Mouse (Mus musculus) kidney, postnatal 36 days (tissue): ENCODE results near the gene 4932438A13Rik.

Source experiments
- DNase-seq, 2 experiments: peaks; one replicate each; pipeline ENCODE4 v3.0.0; 2021 to 2022; ENCODE audit warnings: mixed read lengths in 2 of 2

The 4932438A13Rik gene

DNA sequence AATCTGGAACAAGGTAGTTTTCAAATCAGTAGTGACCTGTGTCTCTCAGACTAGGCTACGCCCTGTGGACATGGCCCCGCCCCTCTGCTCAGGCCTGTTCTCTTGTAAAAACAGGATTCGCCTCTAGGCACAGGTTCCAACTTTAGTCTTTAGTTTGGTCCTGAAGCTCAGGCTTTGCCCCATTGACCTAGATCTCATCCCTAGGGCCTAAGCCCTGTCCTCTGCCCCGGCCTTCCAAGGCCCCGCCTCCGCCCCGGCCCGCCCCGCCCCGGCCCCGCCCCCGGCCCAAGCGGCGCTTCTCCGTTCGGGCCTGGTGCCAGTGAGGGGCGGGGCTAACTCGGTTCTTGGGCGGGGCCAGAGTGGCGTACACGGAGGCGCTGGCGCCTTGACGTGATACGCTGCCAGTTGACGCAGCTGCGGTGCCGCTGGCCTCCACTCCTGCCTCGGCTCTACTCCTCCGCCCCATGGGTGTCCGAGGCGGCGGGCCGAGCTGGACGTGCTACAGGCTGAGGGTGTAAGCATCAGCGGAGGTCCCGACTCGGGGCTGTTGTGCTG is at the start of gene 4932438A13Rik:
Gene 4932438A13Rik (plus strand): TSS at position 384 of the 555 bp plus-strand sequence.
- DNase-seq = peak; percentile 97 to 100

DNA sequence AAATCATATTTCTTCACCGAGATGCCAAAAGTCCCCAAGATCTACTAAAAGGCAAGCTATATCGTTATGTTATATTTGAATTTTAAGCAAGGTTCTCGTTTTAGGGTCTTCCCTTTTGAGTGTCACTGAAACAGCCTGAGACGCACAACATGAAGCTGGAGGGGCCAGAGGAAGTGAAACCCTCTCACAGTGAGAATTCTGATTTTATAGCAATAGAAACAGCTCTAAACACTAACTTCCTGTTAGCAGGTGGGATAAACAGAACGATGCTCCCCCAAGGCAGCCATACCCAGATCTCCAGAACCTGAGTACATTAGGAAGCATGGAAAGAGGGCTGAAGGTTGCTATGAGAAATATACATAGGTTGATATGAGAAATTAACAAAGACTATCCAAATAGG is 46.3 kb upstream of the 4932438A13Rik start:
- DNase-seq = no peak

DNA sequence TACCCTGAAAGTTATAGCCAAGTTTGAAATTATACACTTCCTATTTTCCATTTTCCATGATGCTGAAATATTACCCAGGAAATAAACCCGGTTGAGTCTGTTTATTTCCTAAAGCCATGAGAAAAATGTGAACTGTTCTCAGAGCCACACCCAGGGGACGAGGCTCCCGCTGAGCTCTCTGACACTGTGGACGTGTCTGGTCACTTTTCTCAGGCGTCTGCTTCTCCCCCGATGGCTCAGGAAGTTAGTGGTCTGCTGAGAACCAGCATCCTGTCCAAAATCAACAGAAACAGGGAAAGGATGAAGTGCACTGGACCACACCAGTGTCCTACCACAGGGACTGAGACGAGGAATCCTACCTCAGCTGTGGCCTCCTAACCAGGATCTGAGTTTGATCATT is 43.5 kb upstream of the 4932438A13Rik start:
- peak; percentile 37 to 58 for DNase-seq

DNA sequence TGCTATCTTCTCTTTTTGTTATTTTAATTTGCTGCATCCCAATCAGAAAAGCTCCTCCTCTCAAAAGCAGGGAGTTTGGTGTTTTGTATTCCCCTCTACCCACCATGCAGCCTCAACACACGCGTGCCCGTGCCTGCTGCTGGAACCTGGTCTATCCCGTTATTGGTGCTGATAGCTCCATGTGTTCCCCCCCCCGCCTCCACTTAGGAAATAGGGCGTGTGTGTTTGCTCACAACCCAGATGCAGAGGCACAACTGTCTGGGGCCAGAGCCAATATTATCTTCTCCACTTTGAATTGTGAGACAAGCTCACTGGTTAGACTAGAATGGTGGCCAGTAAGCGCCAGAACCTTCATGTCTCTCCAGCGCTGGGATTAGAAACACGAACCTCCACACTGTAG is 41.9 kb upstream of the 4932438A13Rik start:
- no peak for DNase-seq

DNA sequence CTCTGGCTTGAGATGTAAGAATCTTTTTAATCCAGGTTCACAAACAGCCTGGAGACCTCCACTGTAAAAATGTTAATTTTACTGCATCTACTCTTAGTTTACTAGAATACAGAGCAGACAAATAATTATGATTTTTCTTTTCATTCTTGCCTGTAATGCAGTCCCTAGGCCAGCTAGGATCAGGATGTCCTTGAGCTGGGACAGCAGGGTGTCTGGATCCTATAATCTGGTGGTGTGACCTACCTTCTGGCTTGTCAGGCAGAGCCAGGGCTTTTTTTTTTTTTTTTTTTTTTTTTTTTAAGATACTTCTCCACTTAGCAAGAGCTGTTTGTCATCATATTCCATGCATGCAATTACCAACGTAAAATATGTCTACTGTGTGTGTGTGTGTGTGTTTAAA is 37.8 kb upstream of the 4932438A13Rik start:
- no peak for DNase-seq

DNA sequence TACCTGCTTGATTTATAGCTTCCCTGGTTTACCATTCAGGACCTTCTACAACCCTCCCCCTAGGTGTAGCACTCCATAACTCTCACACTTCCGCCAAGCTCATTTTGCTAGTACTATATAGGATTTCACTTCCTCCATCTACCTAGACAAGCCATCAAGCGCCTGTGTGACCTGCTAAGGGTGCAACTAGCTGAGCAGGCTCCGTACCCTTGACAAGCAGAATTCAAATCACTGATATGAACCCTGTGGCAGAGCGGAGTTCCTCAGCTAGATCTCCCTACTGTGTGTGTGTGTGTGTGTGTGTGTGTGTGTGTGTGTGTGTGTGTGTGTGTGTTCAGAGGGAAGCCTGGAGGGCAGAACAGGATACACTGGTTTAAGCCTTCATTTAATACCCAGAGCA is 37.4 kb upstream of the 4932438A13Rik start:
- DNase-seq = no peak

DNA sequence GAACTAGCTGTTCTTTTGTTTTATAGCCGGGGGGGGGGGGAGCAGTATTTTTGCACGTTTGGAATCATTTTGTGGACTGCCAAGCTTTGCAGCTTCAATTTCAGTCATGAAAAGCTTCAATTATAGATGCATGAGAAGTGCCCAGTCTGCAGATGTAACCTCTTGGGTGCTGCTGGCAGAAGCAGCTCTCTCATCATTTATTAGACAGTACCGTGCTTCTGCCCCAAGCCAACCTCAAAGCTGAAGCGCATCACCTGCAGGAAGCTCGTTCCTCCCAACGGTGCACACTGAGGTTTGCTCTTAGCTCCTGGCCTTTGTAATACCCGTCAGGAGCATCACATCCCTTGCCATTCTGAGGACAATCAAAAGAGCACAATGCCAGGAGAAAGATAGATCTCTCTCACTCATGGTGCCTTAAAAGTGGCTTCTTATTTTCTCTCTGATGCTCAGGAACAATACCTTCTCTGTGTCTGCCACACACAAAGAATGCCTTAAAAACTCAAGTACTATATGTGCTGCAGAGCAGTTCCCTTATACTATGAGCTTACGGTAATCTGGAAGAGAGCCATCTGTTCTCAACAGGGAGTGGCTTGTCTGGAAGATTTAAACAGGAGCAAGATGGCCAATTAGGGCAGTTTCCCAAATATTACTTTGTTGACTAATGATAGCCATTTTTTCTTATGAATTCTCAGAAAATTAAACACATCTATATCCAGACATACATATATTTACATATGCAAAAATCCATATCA is 35.5 kb upstream of the 4932438A13Rik start:
- no peak for DNase-seq

DNA sequence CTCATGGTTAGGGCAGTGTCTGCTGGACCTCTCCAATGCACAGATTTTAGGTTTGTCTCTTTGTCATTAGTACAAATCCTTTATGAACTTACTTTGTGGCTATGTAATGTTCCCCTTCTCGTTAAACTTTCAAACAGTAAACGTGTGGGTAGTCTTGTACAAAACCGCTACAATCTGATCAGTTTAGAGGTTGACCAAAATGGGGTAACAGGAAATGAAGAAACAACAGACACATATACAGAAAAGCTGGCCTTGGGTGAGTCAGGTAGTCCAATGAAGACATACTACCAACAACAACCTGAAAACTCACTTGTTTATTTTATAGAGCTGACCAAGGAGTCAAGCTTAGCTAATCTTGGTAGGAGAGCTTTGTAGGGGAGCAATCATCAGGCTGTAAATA is 32.7 kb upstream of the 4932438A13Rik start:
- no peak for DNase-seq

DNA sequence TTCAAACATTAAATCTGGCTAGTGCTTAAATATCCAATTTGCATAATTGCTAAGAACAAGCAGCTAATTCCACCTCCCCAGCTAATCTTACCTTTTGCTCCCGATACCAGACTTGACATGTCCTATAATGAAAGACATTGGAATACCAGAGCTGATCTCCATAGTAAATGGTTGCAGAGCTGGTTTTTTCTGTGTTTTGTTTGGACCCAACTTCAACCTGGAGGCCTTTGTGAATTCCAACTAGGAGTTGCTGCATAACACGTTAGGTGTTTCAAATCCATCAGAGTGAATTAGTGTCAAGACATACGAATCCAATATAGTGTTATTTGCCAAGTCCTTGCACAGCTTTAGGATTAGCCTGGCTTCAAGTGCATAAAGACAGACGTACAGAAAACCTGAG is 28.5 kb upstream of the 4932438A13Rik start:
- no peak for DNase-seq

DNA sequence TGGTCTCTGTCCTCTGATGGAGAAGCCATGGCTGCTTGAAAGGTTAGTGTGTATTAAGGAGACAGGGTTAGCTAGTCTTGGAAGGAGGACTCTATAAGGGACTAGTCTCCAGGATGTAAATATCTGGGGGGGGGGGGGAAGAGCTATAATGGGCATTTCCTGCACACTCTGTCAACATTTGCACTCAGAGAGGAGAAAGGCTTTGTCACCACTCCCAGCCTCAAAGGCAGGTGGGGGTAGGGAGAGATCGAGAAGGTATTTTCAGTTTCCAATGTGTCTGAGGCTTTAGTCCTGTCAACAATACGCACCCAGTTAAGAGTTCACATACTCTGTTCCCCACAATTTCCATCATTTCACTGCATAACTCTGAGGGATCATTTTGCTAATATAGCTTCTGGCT is 28.1 kb upstream of the 4932438A13Rik start:
- DNase-seq = no peak

DNA sequence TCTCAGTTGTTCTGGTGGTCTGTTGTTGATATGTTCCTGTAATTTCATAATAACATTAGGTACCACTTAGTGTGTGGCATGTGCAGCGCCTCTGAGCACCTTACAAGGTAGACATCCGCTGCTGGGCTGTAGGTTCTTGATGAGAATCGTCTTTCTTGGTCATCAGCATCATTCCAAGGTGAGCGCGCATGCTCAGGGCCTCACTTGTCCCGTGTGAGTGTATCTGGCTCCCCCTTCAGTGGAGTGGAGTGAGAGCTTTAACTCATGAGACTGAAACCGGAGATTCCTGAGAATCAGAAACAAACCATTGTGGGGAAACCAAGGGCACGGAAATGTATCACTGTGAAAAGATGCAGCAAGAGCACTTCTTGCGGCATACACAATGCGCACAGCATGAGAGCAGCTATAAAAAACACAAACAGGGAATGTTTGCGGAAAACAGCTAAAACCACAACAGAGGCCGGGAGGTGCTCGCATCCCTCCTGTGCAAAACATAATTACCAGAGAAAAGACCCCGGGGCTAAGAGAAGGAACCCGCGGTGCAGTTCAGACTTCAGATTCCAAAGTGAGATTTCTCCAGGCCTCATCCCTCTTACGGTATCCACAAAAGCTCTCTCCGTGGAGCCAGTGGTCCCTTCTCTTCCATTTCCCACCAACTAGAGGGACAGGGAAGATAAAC is 27.2 kb upstream of the 4932438A13Rik start:
- peak; percentile 39 to 51 for DNase-seq

DNA sequence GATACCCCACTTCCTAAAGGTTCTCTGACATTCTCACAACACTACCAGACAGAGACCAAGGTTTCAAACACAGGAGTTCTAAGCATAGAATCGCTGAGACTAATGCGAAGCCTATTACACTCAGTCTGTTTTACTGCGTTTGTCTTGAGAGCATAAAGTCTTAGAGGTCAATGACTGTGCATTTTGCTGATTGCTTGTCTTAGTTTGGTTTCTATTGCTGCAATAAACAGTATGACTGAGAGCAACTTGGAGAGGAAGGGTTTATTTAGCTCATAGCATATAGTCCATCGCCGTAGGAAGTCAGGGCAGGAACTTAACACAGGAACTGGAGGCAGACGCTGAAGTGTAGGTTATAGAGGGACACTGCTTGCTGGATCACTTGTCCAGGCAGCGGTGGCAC is 26.1 kb upstream of the 4932438A13Rik start:
- no peak for DNase-seq

DNA sequence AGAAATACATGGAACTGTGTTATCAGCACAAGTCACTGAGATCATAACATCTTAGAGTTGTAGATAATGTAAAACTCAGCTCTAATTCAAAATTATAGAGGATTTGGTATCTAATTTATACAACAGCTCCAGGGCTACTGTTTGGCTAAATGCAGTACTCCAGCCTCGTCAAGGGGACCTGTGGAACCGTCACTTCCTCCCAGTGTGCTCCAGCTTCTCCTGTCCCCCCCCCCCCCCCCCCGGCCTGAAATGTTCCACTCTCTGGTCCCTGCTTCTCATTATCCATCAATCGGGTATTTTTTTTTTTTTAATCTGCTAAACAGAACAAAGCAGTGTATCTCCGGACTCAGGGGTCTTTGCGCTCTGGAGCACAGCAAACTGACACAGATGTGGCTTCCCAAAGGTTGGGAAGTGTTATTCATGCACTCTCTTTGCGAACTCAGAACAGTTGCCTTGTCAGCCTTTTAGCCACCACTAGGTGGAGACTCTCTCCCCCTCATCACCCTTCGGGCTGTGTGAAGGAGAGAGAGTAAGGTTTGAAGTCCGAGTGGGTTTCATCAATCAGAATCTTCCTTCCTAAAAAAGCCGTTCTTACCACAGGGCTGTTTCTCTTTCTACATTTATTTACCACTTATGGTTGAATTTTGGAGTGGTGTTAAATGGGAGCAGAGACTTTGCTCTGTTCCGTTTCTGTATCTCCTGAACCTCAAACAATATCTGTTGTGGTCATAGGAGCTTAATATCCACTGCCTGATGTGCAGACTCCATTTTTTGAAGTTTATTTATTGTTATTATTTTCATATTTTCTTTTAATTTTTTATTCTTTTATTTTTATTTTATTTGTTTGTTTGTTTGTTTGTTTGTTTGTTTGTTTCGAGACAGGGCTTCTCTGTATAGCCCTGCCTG is 22.0 kb upstream of the 4932438A13Rik start:
- peak; percentile 69 to 80 for DNase-seq

DNA sequence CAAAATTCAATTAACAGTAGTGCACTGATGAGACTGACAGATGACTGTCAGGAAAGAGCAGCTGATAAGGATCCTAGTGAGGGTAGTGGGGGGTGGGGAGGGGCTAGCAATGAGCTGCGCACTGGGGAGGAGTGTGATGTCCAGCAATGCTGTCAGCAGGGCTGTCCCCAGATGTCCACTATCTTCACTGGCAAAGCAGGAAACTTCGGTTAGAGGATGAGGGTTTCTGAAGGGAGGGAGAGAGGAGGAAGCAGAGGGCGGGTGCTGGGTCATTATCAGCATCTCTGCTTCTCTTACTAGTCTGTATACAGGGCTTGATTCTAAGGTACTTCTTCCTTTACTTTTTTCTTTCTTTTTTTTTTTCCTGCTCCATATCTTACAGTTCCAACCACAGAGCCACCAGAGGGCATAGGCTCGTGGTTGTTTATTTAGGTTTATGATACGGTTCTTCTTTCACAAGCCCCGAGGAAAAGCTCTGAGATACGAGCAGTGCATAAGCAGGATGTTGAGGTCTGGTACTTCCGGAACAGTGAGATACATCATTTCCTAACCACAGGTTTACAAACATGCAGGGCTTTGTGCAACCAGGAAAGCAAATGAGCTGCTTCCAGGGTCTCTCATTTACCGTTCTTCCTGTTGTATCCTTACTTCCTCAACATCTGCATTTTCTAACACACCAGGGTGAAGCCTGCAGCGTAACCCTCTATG is 9.0 kb upstream of the 4932438A13Rik start:
- DNase-seq = no peak

DNA sequence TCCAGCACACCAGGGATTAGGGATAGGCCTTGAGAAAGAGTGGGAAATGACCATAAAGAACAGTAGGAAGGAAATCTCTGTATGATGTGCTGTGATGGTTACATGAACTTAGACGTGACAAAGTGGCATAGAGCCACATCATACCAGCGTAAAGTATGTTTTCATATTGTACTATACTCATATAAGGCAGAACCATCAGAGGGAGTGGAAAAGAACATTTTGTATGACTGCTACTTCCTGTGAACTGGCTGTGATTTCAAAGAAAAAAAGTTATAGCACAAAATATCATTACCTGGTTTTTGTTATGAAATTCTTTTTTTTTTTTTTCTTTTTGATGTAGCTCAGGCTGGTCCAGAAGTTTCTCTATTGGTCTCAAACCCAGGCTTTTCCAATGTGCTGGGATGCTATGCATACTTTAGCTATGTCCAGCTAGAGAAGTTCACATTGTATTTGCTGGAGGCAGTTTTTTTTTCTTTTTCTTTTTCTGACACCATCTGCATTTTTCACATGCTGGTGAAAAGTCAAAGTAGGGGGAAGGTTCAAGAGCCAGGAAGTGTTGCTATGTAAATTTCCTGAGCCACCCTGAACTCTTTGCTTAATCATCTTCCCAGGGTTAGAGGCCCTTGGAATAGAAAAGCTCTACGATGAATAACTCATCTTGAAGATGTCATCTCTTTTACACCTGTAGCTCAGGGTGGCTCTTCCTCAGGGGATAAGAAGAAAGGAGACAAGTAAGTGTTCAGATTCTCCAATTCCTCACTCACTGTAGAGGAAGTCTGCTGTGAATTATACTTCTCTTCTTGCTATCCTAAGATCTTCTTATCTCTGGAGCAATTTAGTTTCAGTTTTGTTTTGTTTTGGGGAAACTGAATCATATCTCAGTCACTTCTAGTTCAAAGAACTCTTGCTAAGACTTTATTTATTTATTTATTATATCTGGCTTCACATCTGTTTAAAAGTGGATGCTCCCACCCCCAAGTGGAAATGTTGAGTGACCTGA is 1.2 kb upstream of the 4932438A13Rik start:
- no peak for DNase-seq

DNA sequence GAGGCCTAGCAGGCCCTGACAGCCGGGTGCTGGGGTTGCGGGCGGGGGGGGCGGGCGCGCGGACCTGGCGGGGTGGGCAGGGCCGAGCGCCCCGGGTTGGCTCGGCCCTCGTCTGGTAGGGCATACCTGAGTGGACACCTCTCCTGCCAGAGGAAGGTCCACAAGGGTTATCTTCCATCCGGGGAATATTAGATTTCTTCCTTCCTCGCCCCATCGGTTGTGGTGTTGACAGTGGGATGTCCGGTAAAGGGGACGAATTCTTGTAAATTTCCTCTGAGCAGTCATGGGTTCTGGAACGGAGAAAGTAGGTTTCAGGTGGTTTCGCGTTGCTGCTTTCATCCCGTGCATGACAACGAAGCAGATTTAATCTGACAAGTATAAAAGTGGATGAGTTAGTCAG is 523 bp downstream of the 4932438A13Rik start:
- DNase-seq = no peak

DNA sequence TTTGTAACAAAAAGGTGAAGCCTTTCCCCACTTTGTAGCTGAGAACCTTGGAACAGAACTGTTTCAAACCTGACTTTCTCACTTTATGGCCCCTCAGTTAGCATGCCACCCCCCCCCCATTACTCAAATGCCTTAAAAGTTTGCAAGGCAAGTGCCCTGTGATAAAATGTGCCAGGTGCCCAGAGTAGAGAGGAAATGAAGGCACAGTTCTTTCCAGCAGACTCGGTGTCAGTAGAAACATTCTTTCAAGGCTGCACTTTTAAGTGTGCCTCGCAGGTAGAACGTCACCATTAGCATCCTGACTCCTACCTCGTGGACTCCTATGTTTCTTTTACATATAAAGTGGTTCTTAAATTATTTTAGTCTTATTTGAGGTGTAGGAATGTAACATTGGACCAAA is 977 bp downstream of the 4932438A13Rik start:
- no peak for DNase-seq

DNA sequence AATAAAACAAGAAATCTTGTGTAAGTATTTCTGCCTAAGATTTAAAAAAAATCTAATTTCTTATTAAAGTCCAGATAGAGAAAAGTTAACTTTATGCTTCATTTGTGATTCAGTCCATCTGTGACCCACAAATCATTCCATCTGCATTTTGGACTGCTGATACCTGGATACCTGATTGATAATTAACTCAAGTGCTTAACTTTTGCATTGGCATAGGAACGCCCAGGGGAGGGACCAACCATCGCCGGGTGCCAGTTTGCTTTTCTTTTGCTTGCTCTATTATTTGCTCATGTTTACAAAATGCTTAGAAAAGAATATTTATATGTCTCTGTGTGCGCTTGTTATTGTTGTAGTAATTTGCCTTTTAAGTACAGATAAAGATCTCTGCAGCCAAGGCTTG is 1.6 kb downstream of the 4932438A13Rik start:
- peak; percentile 35 to 48 for DNase-seq

DNA sequence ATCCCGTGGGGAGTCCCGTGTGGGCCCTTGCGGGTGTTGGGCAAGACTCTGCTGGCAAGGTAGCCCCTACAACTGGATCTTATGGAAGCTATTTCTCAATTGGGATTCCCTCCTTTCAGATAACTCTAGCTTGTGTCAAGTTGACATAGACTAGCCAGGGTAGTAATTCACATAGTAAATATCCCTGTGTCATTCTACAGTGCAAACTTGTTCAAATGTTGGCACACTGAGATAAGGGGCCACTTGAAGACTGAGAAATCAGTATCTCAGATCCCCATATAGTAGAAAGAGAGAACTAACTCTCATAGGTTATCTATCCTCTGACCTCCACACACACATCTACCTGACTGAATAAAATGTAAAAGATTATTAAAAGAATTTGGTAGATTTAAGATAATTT is 42.5 kb downstream of the 4932438A13Rik start:
- DNase-seq = no peak

DNA sequence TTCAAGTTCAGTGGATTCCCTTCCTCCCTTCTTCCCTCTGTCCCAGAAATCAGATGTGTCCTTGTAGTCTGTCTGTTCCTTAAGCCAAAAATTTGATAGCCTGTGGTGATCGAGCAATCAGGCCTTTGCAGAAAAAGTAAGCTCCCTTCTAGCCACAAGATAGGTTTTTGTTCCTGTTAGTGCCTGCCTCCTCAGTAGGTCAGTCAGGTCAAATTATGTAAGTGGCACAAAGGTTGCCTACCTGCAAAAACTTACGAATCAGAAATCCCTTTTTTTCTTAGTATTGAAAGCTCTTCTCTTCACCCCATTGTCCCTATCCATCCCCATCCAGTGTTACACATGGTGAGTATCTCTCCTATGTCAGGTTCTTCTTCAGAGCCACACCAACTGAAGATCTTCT is 54.9 kb downstream of the 4932438A13Rik start:
- no peak for DNase-seq

DNA sequence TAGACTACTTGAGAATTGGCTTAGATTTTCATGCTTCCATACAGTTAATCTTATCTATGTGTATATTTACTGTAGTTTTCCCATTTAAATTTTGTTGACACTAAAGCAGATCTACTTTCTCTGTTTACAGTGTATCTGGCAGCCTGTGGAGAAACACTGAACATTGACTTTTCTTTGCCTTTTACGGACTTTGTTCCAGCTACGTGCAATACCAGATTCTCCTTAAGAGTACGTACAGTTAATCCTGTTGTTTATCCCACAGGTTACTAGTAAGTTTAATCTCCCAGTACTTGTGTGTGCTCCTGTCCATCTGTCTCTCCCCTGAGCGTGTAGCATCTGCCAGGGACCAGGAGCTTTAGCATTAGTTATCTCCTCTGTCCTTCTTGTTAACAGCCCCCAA is 55.4 kb downstream of the 4932438A13Rik start:
- no peak for DNase-seq
